Mouse (Mus musculus) neural tube, embryonic 13.5 days (tissue): ENCODE results near the gene Capn9. TPM values are rescaled to one million over a fixed set of nuclear protein-coding genes. Genes with fewer than 3 reads are reported as not detected.

ENCODE experiments used
- ATAC-seq: fragments of 200-750 bp; cut with Nextera tagmentation; 2 replicates; pipeline ENCODE4 v1.8.0; 2017; ENCODE audit warnings: low read depth, mild to moderate bottlenecking, moderate TSS enrichment, moderate library complexity
- H3K27ac ChIP-seq: fragments of 300-500 bp; sonication (generic); replicated peaks from 2 replicates; pipeline ENCODE4 v1.5.1; 2015; ENCODE audit warnings: moderate library complexity, mild to moderate bottlenecking, inconsistent platforms
- H3K27me3 ChIP-seq: fragments of 300-500 bp; sonication (generic); 2 replicates; pipeline ENCODE4 v1.6.1; 2015; ENCODE audit warnings: mild to moderate bottlenecking, inconsistent platforms
- H3K36me3 ChIP-seq: fragments of 300-500 bp; sonication (generic); 2 replicates; pipeline ENCODE4 v1.6.1; 2015; ENCODE audit warnings: mild to moderate bottlenecking, inconsistent platforms
- H3K4me1 ChIP-seq: fragments of 300-500 bp; sonication (generic); replicated peaks from 2 replicates; pipeline ENCODE4 v1.6.1; 2015; ENCODE audit warnings: inconsistent platforms
- H3K4me2 ChIP-seq: fragments of 300-500 bp; sonication (generic); 2 replicates; pipeline ENCODE4 v1.6.1; 2015; ENCODE audit warnings: inconsistent platforms, mild to moderate bottlenecking, moderate library complexity
- H3K4me3 ChIP-seq: fragments of 300-500 bp; sonication (generic); 2 replicates; pipeline ENCODE4 v1.5.1; 2015; ENCODE audit warnings: mild to moderate bottlenecking, inconsistent platforms
- H3K9ac ChIP-seq: fragments of 300-500 bp; sonication (generic); 2 replicates; pipeline ENCODE4 v1.6.1; 2015; ENCODE audit warnings: moderate library complexity, mild to moderate bottlenecking, inconsistent platforms
- H3K9me3 ChIP-seq: fragments of 300-500 bp; sonication (generic); 2 replicates; pipeline ENCODE4 v1.6.1; 2016; ENCODE audit warnings: inconsistent platforms
- WGBS: fragments of 180-500 bp; shearing (Covaris S2); methylation state at CpG from one replicate; pipeline ENCODE4 v1.1.7; 2015; 5-methylcytosine and 5-hydroxymethylcytosine counted together
- polyA plus RNA-seq: library from polyadenylated mRNA; unstranded; fragments of >200 nt; fragmentation: Nextera tagmentation; extraction: Ambion mirVana; gene quantifications from 2 replicates; pipeline ENCODE4 v1.2.1, GENCODE M21; 2015

Capn9 gene
- polyA plus RNA-seq, 1 experiment from 2014 or later = 0.63 TPM

DNA sequence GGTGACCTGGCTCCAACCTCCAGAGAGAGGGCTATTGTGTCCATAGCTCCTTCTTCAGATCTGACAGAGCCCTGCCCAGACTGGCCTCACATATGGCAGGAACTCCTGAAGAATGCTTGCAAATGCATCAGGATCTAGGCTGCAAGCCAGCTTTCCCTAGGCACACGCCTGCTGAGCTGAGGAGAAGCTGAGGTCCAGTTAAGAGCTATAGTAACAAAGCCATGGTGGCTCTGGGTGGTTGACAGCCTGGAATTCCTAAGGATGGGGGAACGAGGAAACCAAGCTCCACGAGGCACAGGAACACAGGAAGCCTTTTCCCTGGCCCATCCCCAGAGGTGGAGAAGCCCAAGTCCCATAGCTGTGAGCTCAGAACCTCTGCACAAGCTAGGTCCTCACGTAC lies 76.6 kb downstream of the Capn9 start:
- Histone ChIP-seq H3K27ac (peak overlapping the region; percentile 61), H3K36me3 (peaks cover 20% of the 10 kb centered on the region), H3K9me3 (no peaks in the 10 kb centered on the region), H3K9ac (no peak overlapping the region), H3K4me3 (no peak overlapping the region), H3K27me3 (no peaks in the 10 kb centered on the region), H3K4me1 (peaks cover 65% of the 10 kb centered on the region), H3K4me2 (no peak overlapping the region)
- ATAC-seq = no peak
- WGBS = 38% methylated on average over 4 of the region's 4 CpGs

- Histone ChIP-seq H3K36me3 (peaks cover 20% of the 10 kb centered on the region), H3K4me3 (no peak overlapping the region), H3K4me2 (no peak overlapping the region), H3K9me3 (no peaks in the 10 kb centered on the region), H3K27ac (peak overlapping the region; percentile 28; the same call in 1 of the 2 replicates), H3K9ac (0 out of 2 replicates have a peak overlapping the region, but pooled peaks have one; percentile 23), H3K4me1 (peaks cover 68% of the 10 kb centered on the region), H3K27me3 (no peaks in the 10 kb centered on the region)
- 69% methylated on average over 28 of the region's 28 CpGs for WGBS
- ATAC-seq = no peak
These were observed 77.9 kb downstream of the Capn9 start for GRCm38 (mm10) chr8:124653568-124654475.

DNA sequence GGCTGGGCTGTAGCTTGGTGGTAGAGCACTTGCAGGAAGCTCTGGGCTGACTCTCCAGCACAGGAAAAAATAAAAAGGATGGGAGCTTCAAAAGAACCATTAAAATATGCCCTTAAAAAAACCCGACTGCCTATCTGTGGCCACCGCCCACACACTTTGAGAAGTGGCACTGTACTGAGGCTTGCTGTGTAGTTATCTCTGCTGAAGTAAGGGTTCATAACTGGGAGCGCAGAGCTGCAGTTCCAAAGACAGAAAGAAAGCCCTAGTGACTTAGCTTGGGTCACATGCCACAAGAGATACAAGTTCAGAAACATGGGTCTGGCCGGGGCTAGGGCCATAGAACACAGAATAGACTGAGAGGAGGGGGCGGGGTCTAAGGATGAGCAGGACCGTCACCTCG lies 82.0 kb downstream of the Capn9 start:
- no peaks in the 10 kb centered on the region for H3K9me3 ChIP-seq
- H3K4me2 ChIP-seq = peak overlapping the region; percentile 27
- H3K9ac ChIP-seq = no peak overlapping the region
- no peak for ATAC-seq
- H3K4me3 ChIP-seq = no peak overlapping the region
- no peaks in the 10 kb centered on the region for H3K36me3 ChIP-seq
- H3K4me1 ChIP-seq = peaks cover 87% of the 10 kb centered on the region
- WGBS = 76% methylated on average over 7 of the region's 7 CpGs
- H3K27ac ChIP-seq = peak overlapping the region; percentile 73
- no peaks in the 10 kb centered on the region for H3K27me3 ChIP-seq

- WGBS = 16% methylated on average over 2 of the region's 2 CpGs
- Histone ChIP-seq H3K4me2 (peak overlapping the region; percentile 27), H3K27ac (peak overlapping the region; percentile 73), H3K27me3 (no peaks in the 10 kb centered on the region), H3K9me3 (no peaks in the 10 kb centered on the region), H3K4me3 (no peak overlapping the region), H3K36me3 (no peaks in the 10 kb centered on the region), H3K9ac (no peak overlapping the region), H3K4me1 (peaks cover 84% of the 10 kb centered on the region)
- peak; percentile 41; the same call in 1 of the 2 replicates for ATAC-seq
These were observed 82.5 kb downstream of the Capn9 start for GRCm38 (mm10) chr8:124658415-124658814.

DNA sequence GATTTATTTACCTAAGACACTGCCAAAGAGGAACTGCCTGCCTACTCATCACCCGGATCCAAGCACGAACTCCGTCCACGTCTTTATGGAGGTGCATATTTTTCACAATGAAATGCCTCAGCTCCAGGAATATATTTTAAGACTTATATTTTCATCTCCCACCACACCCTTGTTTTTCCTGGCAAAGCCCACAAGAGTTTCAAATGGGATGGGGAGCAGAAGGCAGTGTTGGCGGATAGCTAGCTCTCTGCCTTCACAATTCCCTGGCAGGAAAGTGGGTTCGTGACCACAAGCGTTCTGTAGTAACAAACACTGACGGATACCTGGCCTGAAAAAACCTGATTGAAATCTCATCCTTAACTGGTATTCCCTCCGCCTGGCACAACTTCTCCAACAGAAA lies 85.9 kb downstream of the Capn9 start:
- 51% methylated on average over 9 of the region's 9 CpGs for WGBS
- Histone ChIP-seq H3K36me3 (no peaks in the 10 kb centered on the region), H3K4me1 (peaks cover 62% of the 10 kb centered on the region), H3K4me2 (peak overlapping the region; percentile 88), H3K9me3 (no peaks in the 10 kb centered on the region), H3K9ac (peak overlapping the region; percentile 95), H3K27ac (no peak overlapping the region; the same call in 1 of the 2 replicates), H3K4me3 (peak overlapping the region; percentile 89), H3K27me3 (no peaks in the 10 kb centered on the region)
- ATAC-seq = no peak

DNA sequence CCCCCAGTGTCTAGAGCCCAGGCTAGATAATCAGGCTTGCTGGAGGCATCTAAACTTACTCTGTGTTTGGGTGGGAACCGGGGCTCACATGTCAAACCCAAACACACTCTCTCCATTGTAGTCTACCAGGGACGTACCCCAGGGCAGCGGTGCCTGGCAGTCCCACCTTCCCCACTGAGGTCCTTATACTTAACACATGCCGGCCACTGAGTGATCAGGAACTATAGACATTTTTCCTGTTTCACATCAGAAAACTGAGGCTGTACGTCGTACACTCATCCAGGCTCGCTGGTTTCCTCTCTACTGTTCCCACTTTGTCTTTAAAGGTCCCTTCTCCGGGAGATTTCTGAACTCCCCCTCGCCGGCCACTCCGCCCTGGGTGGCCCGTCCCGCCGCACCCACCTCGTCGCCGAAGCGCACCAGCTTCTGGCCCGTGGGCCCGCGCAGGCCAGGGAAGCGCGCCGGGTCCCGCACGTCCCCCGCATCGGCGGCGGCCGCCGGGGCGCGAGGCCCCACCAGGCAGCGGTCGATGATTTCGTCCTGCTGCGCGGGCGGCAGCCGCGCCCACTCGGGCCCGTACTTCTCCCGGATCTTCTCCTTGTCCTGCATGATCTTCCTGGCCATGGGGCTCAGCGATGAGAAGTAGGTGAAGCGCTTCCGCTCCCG lies 86.7 kb downstream of the Capn9 start:
- no peaks in the 10 kb centered on the region for H3K27me3 ChIP-seq
- under 1% methylated on average over 49 of the region's 49 CpGs for WGBS
- H3K9ac ChIP-seq = peak overlapping the region; percentile 95
- H3K4me3 ChIP-seq = peak overlapping the region; percentile 89
- H3K4me1 ChIP-seq = peaks cover 55% of the 10 kb centered on the region
- H3K36me3 ChIP-seq = no peaks in the 10 kb centered on the region
- peak overlapping the region; percentile 88 for H3K4me2 ChIP-seq
- peak overlapping the region; percentile 91 for H3K27ac ChIP-seq
- no peaks in the 10 kb centered on the region for H3K9me3 ChIP-seq
- peak; percentile 57 for ATAC-seq

DNA sequence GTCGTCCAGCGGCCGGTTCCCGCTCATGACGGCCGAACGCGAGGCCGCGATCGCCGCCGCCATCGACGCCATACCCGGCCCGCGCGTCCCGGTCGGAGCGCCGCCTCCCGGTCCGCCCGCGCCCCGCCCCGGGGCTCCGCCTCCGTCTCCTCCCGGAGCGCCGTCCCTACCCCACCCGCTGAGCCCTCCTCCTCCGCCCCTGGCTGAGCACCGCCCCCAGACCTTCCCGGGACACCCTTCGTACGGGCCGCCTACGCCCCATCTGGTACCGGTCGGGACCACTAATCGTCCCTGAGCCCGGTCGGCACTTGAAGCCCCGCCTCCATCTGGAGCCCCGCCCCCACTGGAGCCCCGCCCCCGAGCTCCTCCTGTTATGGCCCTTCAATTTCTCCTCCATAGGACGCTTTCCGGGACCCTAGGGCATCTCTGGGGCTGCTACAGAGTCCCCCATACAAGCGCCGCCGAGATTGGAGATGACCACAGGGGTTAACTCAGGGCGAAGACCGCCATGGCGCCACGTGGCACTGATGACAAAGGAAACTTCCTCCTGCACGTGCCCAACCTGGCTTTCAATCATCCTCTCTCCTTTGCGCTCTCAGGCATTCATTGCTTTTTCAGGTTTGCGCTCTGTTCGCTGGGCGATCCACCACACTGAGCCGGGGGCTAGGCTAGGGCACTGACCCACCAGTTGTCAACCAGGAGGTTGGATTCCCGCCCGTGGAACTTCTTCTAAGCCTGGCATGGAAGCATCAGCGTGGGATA lies 87.4 kb downstream of the Capn9 start, which contains the start of gene 2310022B05Rik:
TSS of gene 2310022B05Rik (minus strand) at position 258 of the 762 bp plus-strand sequence.
- WGBS = 2% methylated on average over 69 of the region's 69 CpGs
- peaks cover 48% of the 10 kb centered on the region for H3K4me1 ChIP-seq
- peak within 1 kb of the TSS; percentile 88 for H3K4me2 ChIP-seq
- peak; percentile 90 for ATAC-seq
- peak within 1 kb of the TSS; percentile 95 for H3K9ac ChIP-seq
- H3K4me3 ChIP-seq = peak within 1 kb of the TSS; percentile 89
- H3K27ac ChIP-seq = peak within 1 kb of the TSS; percentile 91
- H3K27me3 ChIP-seq = no peaks in the 10 kb centered on the region
- no peaks in the 10 kb centered on the region for H3K9me3 ChIP-seq
- H3K36me3 ChIP-seq = no peaks in the 10 kb centered on the region

- Histone ChIP-seq H3K4me3 (peak overlapping the region; percentile 89), H3K9me3 (no peaks in the 10 kb centered on the region), H3K9ac (peak overlapping the region; percentile 95), H3K27ac (peak overlapping the region; percentile 91), H3K36me3 (no peaks in the 10 kb centered on the region), H3K4me1 (peaks cover 42% of the 10 kb centered on the region), H3K4me2 (peak overlapping the region; percentile 88), H3K27me3 (no peaks in the 10 kb centered on the region)
- peak; percentile 30; the same call in 1 of the 2 replicates for ATAC-seq
- 44% methylated on average over 4 of the region's 4 CpGs for WGBS
These were observed 87.9 kb downstream of the Capn9 start for GRCm38 (mm10) chr8:124663874-124664230.

- 84% methylated on average over 3 of the region's 3 CpGs for WGBS
- H3K9ac ChIP-seq = no peak overlapping the region
- no peaks in the 10 kb centered on the region for H3K9me3 ChIP-seq
- peaks cover 37% of the 10 kb centered on the region for H3K4me1 ChIP-seq
- no peak for ATAC-seq
- H3K4me3 ChIP-seq = no peak overlapping the region
- no peaks in the 10 kb centered on the region for H3K27me3 ChIP-seq
- H3K36me3 ChIP-seq = no peaks in the 10 kb centered on the region
- H3K4me2 ChIP-seq = no peak overlapping the region
- no peak overlapping the region for H3K27ac ChIP-seq
These were observed 88.5 kb downstream of the Capn9 start for GRCm38 (mm10) chr8:124664414-124664813.
